Mouse (Mus musculus) hematopoietic stem cell, adult 5-6 weeks (primary cell): Measurements from ENCODE around the gene Lpcat2b. TPM values are rescaled to one million over a fixed set of nuclear protein-coding genes. Genes with fewer than 3 reads are reported as not detected.
A peak's percentile ranks its signal among the peaks of the same experiment; 100 is the strongest.

Source experiments
- ATAC-seq, 2 experiments: fragments of 125-278 bp in 1 of 2; replicated peaks in 1 of 2; 2 replicates each; pipeline ENCODE4 v1.8.0; 2016 to 2017; ENCODE audit warnings: inconsistent platforms in 2 of 2, mild to moderate bottlenecking in 2 of 2, moderate number of reproducible peaks in 2 of 2, low read depth in 1 of 2, moderate TSS enrichment in 1 of 2; ENCODE audit not compliant: low FRiP score in 2 of 2, poor library complexity in 2 of 2, severe bottlenecking in 2 of 2, insufficient read depth in 1 of 2, low TSS enrichment in 1 of 2
- total RNA-seq: library from RNA; stranded (forward); fragments of 172-1452, 232-1000 nt; gene quantifications from 2 replicates; pipeline ENCODE4 v1.2.3, GENCODE M21; 2017

Lpcat2b gene
- total RNA-seq, 1 experiment from 2014 or later: not detected

DNA sequence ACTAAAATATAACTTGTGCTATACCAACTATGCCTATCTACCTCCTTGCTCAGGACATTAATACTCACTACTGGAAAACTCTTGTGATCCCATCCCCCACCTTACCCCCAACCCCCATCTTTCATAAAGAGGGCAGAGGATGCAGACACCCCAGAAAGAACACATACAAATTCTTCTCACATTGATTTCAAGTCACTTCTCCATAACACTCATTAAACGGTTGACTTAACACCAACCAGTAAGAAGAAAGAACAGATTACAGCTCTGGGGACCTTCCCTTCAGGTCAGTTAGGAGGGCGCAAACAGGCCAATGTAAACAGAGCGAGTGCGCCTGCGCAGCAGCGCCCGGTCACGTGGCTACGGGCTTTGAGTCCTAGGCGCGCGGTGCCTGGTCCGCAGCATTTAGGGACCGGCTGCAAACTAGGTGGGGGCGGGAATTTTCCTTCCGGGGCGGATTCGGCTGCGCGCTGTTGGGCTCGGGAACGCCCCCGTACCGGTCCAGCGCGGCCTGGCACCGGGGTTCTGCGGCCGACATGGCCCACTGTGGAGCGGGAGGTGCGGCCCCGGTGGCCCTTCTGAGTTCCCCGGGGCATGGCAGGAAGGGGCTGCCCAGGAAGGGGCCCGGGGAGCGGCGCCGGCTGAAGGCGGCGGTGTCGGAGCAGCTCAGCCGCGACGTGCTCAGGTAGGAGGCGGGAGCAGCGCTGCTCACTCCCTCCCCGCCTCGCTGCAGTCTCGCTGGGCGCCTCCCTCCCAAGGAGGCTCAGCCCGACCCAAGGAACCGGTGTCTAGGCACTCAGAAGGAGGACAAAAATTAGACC, 6.3 kb downstream of the Lpcat2b start, which contains the start of gene Btbd8:
Gene Btbd8, plus strand, starts transcription at position 534 of the 818 bp plus-strand sequence.
- peak; percentile 82 to 90 for ATAC-seq

- ATAC-seq: peak; percentile 10 to 24; a peak in 1 of 4 replicates
Measured at GRCm38 (mm10) chr5:107438353-107438752, 7.0 kb downstream of the Lpcat2b start.

DNA sequence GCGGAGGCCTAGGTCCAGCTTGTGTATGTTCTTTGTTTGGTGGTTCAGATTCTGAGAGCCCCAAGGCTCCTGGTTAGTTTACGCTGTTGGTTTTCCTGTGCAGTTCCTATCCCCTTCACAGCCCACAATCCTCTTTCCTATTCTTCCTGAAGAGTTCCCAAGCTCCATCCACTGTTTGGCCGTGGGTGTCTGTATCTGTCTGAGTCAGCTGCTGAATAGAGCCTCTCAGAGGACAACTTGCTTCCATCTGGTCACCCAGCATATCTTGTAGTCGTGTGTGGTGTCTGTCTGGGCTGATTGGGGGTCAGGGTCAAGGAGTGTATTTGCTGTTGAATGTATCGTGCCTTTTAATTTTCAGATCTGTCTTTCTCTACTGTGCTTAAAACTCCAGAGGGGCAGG, 10.5 kb downstream of the Lpcat2b start:
- ATAC-seq: no peak

DNA sequence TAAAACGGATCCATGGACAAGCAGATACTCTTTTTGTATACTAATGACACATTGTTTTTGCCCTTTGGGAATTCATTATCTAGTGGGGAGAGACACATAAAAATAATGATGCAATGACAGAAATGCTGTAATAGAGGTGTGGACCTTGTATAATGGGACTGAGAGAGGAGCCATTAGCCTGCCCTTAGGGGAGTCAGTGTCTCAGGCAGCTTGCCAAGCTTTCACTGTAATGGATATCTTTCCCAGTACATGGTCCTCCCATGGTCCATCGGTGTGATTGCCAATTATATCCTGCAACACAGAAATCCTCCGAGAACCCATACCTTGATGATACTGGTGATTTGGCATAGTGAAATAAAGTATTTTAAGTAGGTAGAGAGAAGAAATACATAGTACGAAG, 12.9 kb downstream of the Lpcat2b start:
- ATAC-seq: no peak

GRCm38 (mm10) chr5:107447977-107448376, 16.6 kb downstream of the Lpcat2b start:
- no peak for ATAC-seq

- no peak for ATAC-seq
Measured at GRCm38 (mm10) chr5:107448784-107449183, 17.4 kb downstream of the Lpcat2b start.

- no peak for ATAC-seq
Measured at GRCm38 (mm10) chr5:107449620-107450019, 18.3 kb downstream of the Lpcat2b start.

DNA sequence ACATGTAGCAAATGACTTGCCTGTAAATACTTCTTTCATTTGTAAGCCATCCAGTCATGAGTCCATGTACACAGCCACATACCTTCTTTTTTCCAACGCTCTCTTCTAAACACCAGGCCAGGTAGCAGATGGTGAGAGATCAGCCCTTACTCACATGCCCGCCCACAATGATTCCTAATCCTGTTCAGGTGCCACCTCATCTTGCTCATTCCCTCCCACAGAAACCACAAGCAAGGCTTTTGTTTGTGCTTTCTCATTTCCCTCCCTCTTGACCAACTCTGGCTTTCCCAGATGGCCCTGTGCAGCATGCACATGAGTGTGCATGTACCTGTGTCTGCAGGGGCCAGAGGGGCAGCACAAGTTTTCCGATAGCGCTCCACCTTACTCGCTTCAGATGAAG, 18.9 kb downstream of the Lpcat2b start:
- no peak for ATAC-seq

DNA sequence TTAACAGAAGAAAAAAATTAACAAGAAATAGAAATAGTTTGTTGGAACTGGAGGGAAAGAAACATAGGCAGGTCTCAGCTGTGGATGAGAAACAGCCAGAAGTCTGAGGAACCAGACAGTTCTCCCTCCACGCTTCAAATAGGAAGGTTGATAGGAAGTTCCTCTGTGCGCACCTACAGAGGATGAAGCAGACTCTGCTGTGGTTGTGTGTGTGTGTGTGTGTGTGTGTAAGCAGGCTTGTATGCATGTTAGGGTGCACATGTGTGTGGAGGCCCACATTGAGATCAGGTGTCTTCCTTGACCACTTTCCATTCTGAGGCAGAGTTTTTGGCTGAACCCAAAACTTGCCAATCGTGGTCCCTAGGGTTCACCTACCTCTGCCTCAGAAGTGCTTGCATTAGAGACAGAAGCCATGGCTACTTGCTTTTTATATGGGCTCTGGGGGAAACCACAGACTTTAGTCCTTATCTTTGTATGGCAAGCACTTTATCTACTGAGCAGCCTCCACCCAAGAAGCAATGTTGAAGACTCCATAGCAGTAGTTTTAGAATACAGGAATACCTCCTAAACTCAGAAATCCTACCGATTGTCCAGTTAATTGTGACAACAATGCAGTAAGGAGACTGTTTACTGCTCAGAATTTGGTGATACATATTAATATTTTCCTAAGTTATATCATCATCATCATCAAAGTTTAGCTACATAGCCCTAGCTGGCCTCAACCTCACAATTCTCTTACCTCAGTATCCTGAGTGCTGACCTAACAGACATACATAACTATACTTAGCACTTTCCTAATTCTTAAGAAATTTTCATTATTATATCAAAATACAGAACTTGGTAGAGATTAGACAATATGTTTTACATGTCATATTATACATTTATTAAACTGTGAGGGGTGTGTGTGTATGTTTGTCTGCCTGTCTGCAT, 31.1 kb downstream of the Lpcat2b start:
- ATAC-seq: no peak

DNA sequence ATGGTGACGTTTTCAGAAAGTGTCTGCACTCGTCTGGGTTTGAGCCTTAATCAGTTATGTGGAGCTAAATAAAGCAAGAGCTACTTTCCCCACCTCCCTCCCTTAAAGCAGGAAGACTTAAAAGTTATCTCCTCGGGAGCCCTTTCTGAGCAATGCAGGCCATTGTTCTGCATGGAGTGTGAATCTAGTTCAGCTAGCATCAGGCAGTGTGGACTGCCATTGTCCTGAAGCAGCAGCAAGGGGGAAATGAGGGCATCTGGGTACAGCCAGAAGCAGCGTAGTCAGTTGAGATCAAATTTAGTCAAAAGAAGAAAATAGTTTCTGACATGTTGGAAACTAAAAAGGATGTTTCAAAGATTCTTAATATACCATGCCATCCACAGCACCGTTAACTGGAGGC, 35.2 kb downstream of the Lpcat2b start:
- no peak for ATAC-seq

GRCm38 (mm10) chr5:107467098-107467497, 35.7 kb downstream of the Lpcat2b start:
- ATAC-seq: no peak

- ATAC-seq: no peak
Measured at GRCm38 (mm10) chr5:107470600-107471329, 39.4 kb downstream of the Lpcat2b start.

- ATAC-seq: peak; percentile 46 to 66; a peak in 3 of 4 replicates
Measured at GRCm38 (mm10) chr5:107480194-107480593, 48.8 kb downstream of the Lpcat2b start.

Other genes with a start within 250 kb of the Lpcat2b start
- 10.0 and 17.4 TPM in 2 replicates for gene Tgfbr3, start 141.9 kb upstream of the Lpcat2b start, total RNA-seq
- gene Brdt, start 100.4 kb upstream of the Lpcat2b start, total RNA-seq: 1.3 and 2.3 TPM in 2 replicates
- not detected in 2 replicates for gene Ephx4, start 28.8 kb upstream of the Lpcat2b start, total RNA-seq
- 14.2 and 20.2 TPM in 2 replicates for gene Btbd8, start 6.4 kb downstream of the Lpcat2b start, total RNA-seq
- gene Gm42669, start 76.1 kb downstream of the Lpcat2b start, total RNA-seq: 1.9 TPM in 1 of 2 replicates, not detected in the other
- not detected in 2 replicates for gene 1700028K03Rik, start 103.2 kb downstream of the Lpcat2b start, total RNA-seq
- gene Rpap2, start 165.8 kb downstream of the Lpcat2b start, total RNA-seq: 45.7 and 58.5 TPM in 2 replicates
- 17.4 and 25.1 TPM in 2 replicates for gene Glmn, start 166.3 kb downstream of the Lpcat2b start, total RNA-seq